In the genomic region with DNA sequence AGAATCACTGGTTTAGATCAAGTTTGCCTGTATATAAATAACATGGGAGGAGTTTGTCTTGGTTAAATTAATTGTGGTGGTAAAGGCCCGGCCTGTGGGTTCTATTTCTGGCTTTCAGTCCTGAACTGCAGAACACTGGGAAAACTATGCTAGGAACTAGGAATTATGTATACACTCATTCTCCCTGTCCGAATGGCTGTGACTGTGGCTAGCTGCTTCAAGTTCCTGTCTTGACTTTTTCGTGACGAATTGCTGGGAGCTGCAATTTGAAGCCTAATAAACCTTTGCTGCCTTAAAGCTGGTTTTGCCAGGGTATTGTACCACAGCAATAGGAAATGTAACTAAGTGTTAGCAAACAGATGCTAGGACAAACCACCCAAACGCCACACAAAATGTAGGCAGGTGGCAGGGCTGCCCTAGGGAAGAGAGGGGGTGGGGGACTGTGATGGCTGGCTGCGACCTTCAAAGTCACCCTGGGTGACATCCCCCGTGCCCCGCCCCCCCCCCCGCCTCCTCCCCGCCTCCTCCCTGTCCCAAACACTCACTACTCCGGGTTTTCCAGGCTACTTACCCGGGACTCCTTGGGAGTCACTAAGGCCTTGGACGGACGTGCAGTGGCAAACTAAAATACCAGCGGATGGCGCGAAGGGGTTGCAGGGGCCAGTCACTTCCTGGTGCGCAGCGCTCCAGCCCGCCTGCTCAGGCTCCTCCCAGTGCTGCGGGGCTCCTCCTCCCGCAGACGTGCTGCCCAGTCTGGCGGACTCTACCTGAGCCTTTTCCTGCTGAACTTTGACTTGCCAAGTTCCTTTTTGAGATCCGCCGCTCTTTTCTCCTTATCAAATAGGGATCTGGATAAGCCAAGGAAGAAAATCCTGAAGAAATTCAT, we compare ENCODE assay signal across 8 mouse cellular contexts. TPM values are rescaled to one million over a fixed set of nuclear protein-coding genes. Genes with fewer than 3 reads are reported as not detected.
DNase-seq lines count a peak whose midpoint lies in the region; ATAC-seq and TF ChIP-seq lines count a peak whose summit lies in the region.

A gene (minus strand): TSS at position 710 of the 886 bp plus-strand sequence.

- ATAC-seq in embryonic facial prominence, embryonic 14.5 days (ENCODE audit: low read depth) = peak; percentile 91
- ATAC-seq in liver, embryonic 12.5 days = peak; percentile 96

- TF ChIP-seq POLR2A in myocyte (IDR thresholded peaks at IDR 0.05; ENCODE audit: insufficient read length, low read depth) = peak; percentile 39

- H3K4me3 ChIP-seq in C2C12 (ENCODE audit: insufficient read depth, poor library complexity, severe bottlenecking) = peak within 1 kb of the TSS; percentile 23
- H3K4me3 ChIP-seq in embryonic facial prominence, embryonic 14.5 days (ENCODE audit: low read depth, low read length) = peak within 1 kb of the TSS; percentile 42
- H3K4me3 ChIP-seq in liver, embryonic 12.5 days = peak within 1 kb of the TSS; percentile 61
- H3K4me3 ChIP-seq in myocyte = peak within 1 kb of the TSS; percentile 26

- peak within 1 kb of the TSS; percentile 52 for H3ac ChIP-seq in C2C12 (ENCODE audit: control insufficient read depth, insufficient read length, low read depth)
- no peak within 1 kb of the TSS for H3ac ChIP-seq in myocyte (ENCODE audit: control insufficient read depth, insufficient read length)

- peak; percentile 80 to 87 for DNase-seq in adrenal gland, postnatal 36 days
- DNase-seq in embryonic facial prominence, embryonic 14.5 days (ENCODE audit: low spot score) = peak; percentile 74
- peak; percentile 68 to 70 for DNase-seq in heart, adult 9 months (ENCODE audit: low spot score in 2 of 2)
- DNase-seq in kidney, adult 8-10 months = peak; percentile 76 to 82
- DNase-seq in splenic B cell, adult 2 months (ENCODE audit: low read depth, low spot score) = peak; percentile 65

- H3K79me3 ChIP-seq in C2C12 (ENCODE audit: low read depth) = no peaks in the 10 kb centered on the region

- TF ChIP-seq CTCF in C2C12 (IDR thresholded peaks at IDR 0.05; ENCODE audit: control insufficient read depth, insufficient read depth, insufficient read length) = no peak

- H3K36me3 ChIP-seq in C2C12 (ENCODE audit: control insufficient read depth, insufficient read depth) = no peaks in the 10 kb centered on the region
- H3K36me3 ChIP-seq in embryonic facial prominence, embryonic 14.5 days (ENCODE audit: control insufficient read depth, insufficient read depth, low read length) = no peaks in the 10 kb centered on the region
- no peaks in the 10 kb centered on the region for H3K36me3 ChIP-seq in liver, embryonic 12.5 days
- H3K36me3 ChIP-seq in myocyte (ENCODE audit: control insufficient read depth, insufficient read depth) = no peaks in the 10 kb centered on the region
- no peaks in the 10 kb centered on the region for H3K36me3 ChIP-seq in splenic B cell, adult 2 months (ENCODE audit: control insufficient read depth, insufficient read depth, low read length, poor library complexity, severe bottlenecking)

- H3K79me2 ChIP-seq in C2C12 (ENCODE audit: control insufficient read depth, insufficient read depth) (no peaks in the 10 kb centered on the region), myocyte (ENCODE audit: control insufficient read depth, insufficient read depth) (no peaks in the 10 kb centered on the region)

- no peaks in the 10 kb centered on the region for H3K9me3 ChIP-seq in embryonic facial prominence, embryonic 14.5 days (ENCODE audit: control insufficient read depth, low read length)
- no peaks in the 10 kb centered on the region for H3K9me3 ChIP-seq in liver, embryonic 12.5 days (replicated peaks)

- H3K27me3 ChIP-seq in C2C12 (ENCODE audit: control insufficient read depth, insufficient read depth, insufficient read length) (no peaks in the 10 kb centered on the region), myocyte (ENCODE audit: control insufficient read depth, insufficient read depth, insufficient read length) (no peaks in the 10 kb centered on the region)
- no peaks in the 10 kb centered on the region for H3K27me3 ChIP-seq in embryonic facial prominence, embryonic 14.5 days (replicated peaks; ENCODE audit: control insufficient read depth, insufficient read depth, low read length)
- H3K27me3 ChIP-seq in liver, embryonic 12.5 days (replicated peaks) = no peaks in the 10 kb centered on the region
- H3K27me3 ChIP-seq in splenic B cell, adult 2 months (ENCODE audit: control insufficient read depth, insufficient read depth, low read length, poor library complexity, severe bottlenecking) = no peaks in the 10 kb centered on the region

- WGBS in embryonic facial prominence, embryonic 14.5 days = 19% methylated on average over 16 of the region's 26 CpGs
- 15% methylated on average over 21 of the region's 26 CpGs for WGBS in liver, embryonic 12.5 days (ENCODE audit: insufficient replicate concordance)

- H3K4me1 ChIP-seq in embryonic facial prominence, embryonic 14.5 days (ENCODE audit: control insufficient read depth, insufficient read depth, low read length) = no peaks in the 10 kb centered on the region
- H3K4me1 ChIP-seq in liver, embryonic 12.5 days = peaks cover 5% of the 10 kb centered on the region; the same call in 1 of the 2 replicates

- peak within 1 kb of the TSS; percentile 54 for H3K9ac ChIP-seq in embryonic facial prominence, embryonic 14.5 days (ENCODE audit: low read depth, low read length)
- H3K9ac ChIP-seq in liver, embryonic 12.5 days = peak within 1 kb of the TSS; percentile 65

- H3K27ac ChIP-seq in embryonic facial prominence, embryonic 14.5 days (replicated peaks; ENCODE audit: low read depth, low read length) = peak within 1 kb of the TSS; percentile 63
- peak within 1 kb of the TSS; percentile 60 for H3K27ac ChIP-seq in liver, embryonic 12.5 days

- peak within 1 kb of the TSS; percentile 54 for H3K4me2 ChIP-seq in embryonic facial prominence, embryonic 14.5 days (ENCODE audit: low read depth, low read length)
- H3K4me2 ChIP-seq in liver, embryonic 12.5 days = peak within 1 kb of the TSS; percentile 68
- H3K4me2 ChIP-seq in myocyte (ENCODE audit: low read depth) = peak within 1 kb of the TSS; percentile 74

TF ChIP-seq in C2C12, 6 proteins besides CTCF, POLR2A, EP300 and RAD21:
- no peak for TF ChIP-seq USF1 (IDR thresholded peaks at IDR 0.05; ENCODE audit: low read depth)
- no peak for TF ChIP-seq FOSL1 (IDR thresholded peaks at IDR 0.05; ENCODE audit: insufficient read depth, low read length, poor library complexity, severe bottlenecking)
- TF ChIP-seq MYOG (IDR thresholded peaks at IDR 0.05; ENCODE audit: control insufficient read depth, extremely low read depth, insufficient read length) = no peak
- no peak for TF ChIP-seq CEBPB (IDR thresholded peaks at IDR 0.05; ENCODE audit: low read depth)
- TF ChIP-seq MAX (IDR thresholded peaks at IDR 0.05) = no peak
TF ChIP-seq in C2C12: peak in this region for 0.

TF ChIP-seq in myocyte, 11 proteins besides CTCF, POLR2A, EP300 and RAD21:
- TF ChIP-seq REST (IDR thresholded peaks at IDR 0.05; ENCODE audit: insufficient read depth, insufficient read length) = no peak
- no peak for TF ChIP-seq TCF12 (IDR thresholded peaks at IDR 0.05; ENCODE audit: insufficient read depth, poor library complexity, severe bottlenecking)
- TF ChIP-seq USF1 (IDR thresholded peaks at IDR 0.05; ENCODE audit: low read depth) = no peak
- TF ChIP-seq MYOD1 (IDR thresholded peaks at IDR 0.05; ENCODE audit: control insufficient read depth in 1 of 3, insufficient read length in 2 of 3, low read depth in 2 of 3) = no peak
- TF ChIP-seq MAX (IDR thresholded peaks at IDR 0.05; ENCODE audit: low read depth) = no peak
- TF ChIP-seq SRF (IDR thresholded peaks at IDR 0.05; ENCODE audit: control insufficient read depth, insufficient read length, low read depth) = no peak
- no peak for TF ChIP-seq MYOG (IDR thresholded peaks at IDR 0.05; ENCODE audit: control insufficient read depth in 1 of 3, insufficient read depth in 1 of 3, insufficient read length in 2 of 3, low read depth in 2 of 3)
- no peak for TF ChIP-seq CEBPB (IDR thresholded peaks at IDR 0.05; ENCODE audit: insufficient read depth, poor library complexity, severe bottlenecking)
- TF ChIP-seq E2F4 (IDR thresholded peaks at IDR 0.05; ENCODE audit: insufficient read depth) = no peak
- TF ChIP-seq TCF3 (IDR thresholded peaks at IDR 0.05; ENCODE audit: insufficient read length, low read depth) = no peak
- no peak for TF ChIP-seq POLR2AphosphoS2 (IDR thresholded peaks at IDR 0.05; ENCODE audit: insufficient read length, low read depth)

RNA-seq across cellular contexts. Expression of the gene that starts here (rescaled TPM):
- polyA plus RNA-seq in C2C12 (2012; fragmentation: generic; extraction: Trizol) (5.9 TPM), myocyte (2012; fragmentation: generic; extraction: Trizol) (8.0 TPM)
- 10 to 100 TPM; 40.6 to 45.0 TPM for total RNA-seq in adrenal gland, postnatal 36 days (2021)
- polyA plus RNA-seq in embryonic facial prominence, embryonic 14.5 days (2014; fragmentation: Nextera tagmentation; extraction: Ambion mirVana) = 18.9 and 19.0 TPM in 2 replicates
- 11.3 and 11.4 TPM in 2 replicates for polyA plus RNA-seq in liver, embryonic 12.5 days (2016; fragmentation: Nextera tagmentation; extraction: Ambion mirVana)

Comparison
In these comparisons a context has a peak if more than half of its experiments do, and no peak if none do; other contexts are left out.
1. Peak in every context shown above with its lines: DNase-seq, ATAC-seq, H3K4me3 ChIP-seq and H3K27ac ChIP-seq.